Mouse (Mus musculus) forebrain, embryonic 14.5 days (tissue): ENCODE data around the gene P2rx7. TPM values are rescaled to one million over a fixed set of nuclear protein-coding genes. Genes with fewer than 3 reads are reported as not detected.

Source experiments
- ATAC-seq: fragments of 200-750 bp; cut with Nextera tagmentation; 2 replicates; pipeline ENCODE4 v1.8.0; 2017; ENCODE audit warnings: mild to moderate bottlenecking, moderate library complexity
- DNase-seq: peaks from one replicate; pipeline ENCODE4 v3.0.0-alpha.2; 2015; ENCODE audit warnings: low spot score
- H3K27ac ChIP-seq: fragments of 300-500 bp; sonication (generic); 2 replicates; pipeline ENCODE4 v1.5.1; 2014; ENCODE audit warnings: low read depth, mild to moderate bottlenecking, control low read depth, low read length, moderate library complexity
- H3K27me3 ChIP-seq: fragments of 300-500 bp; sonication (generic); replicated peaks from 2 replicates; pipeline ENCODE4 v1.6.1; 2014; ENCODE audit warnings: low read length, control low read depth, mixed read lengths; ENCODE audit not compliant: control insufficient read depth, insufficient read depth
- H3K36me3 ChIP-seq: fragments of 300-500 bp; sonication (generic); 2 replicates; pipeline ENCODE4 v1.6.1; 2014; ENCODE audit warnings: low read length, control low read depth; ENCODE audit not compliant: control insufficient read depth, insufficient read depth
- H3K4me1 ChIP-seq: fragments of 300-500 bp; sonication (generic); 2 replicates; pipeline ENCODE4 v1.6.1; 2014; ENCODE audit warnings: antibody characterized with exemption, low read length, control low read depth; ENCODE audit not compliant: control insufficient read depth, insufficient read depth
- H3K4me2 ChIP-seq: fragments of 300-500 bp; sonication (generic); 2 replicates; pipeline ENCODE4 v1.6.1; 2014; ENCODE audit warnings: mild to moderate bottlenecking, control low read depth, low read length
- H3K4me3 ChIP-seq: fragments of 300-500 bp; sonication (generic); 2 replicates; pipeline ENCODE4 v1.5.1; 2014; ENCODE audit warnings: low read depth, low read length, control low read depth
- H3K9ac ChIP-seq: fragments of 300-500 bp; sonication (generic); 2 replicates; pipeline ENCODE4 v1.6.1; 2014; ENCODE audit warnings: mild to moderate bottlenecking, low read length, control low read depth, moderate library complexity
- H3K9me3 ChIP-seq: fragments of 300-500 bp; sonication (generic); replicated peaks from 2 replicates; pipeline ENCODE4 v1.6.1; 2016; ENCODE audit warnings: low read length, control low read depth, mixed read lengths; ENCODE audit not compliant: control insufficient read depth
- WGBS: fragments of 180-500 bp; shearing (Covaris S2); extraction: QIAGEN DNeasy Blood & Tissue Kit; methylation state at CpG from one replicate; pipeline ENCODE4 v1.1.7; 2014; 5-methylcytosine and 5-hydroxymethylcytosine counted together
- microRNA-seq: library from miRNA; unstranded; fragments of <30 nt; microRNA quantifications from one replicate; pipeline ENCODE4, GENCODE M21; 2016
- polyA plus RNA-seq: library from polyadenylated mRNA; unstranded; fragments of >200 nt; fragmentation: Nextera tagmentation; extraction: Ambion mirVana; gene quantifications from 2 replicates; pipeline ENCODE4 v1.2.1, GENCODE M21; 2014

P2rx7 gene
- polyA plus RNA-seq, 1 experiment from 2014 or later, result 1.5 TPM

- DNase-seq, result no peak
- Histone ChIP-seq H3K27me3 (no peaks in the 10 kb centered on the region), H3K36me3 (peaks cover 22% of the 10 kb centered on the region), H3K27ac (no peak overlapping the region), H3K9ac (no peak overlapping the region), H3K4me1 (no peaks in the 10 kb centered on the region), H3K4me2 (no peak overlapping the region), H3K4me3 (no peak overlapping the region), H3K9me3 (no peaks in the 10 kb centered on the region)
- WGBS, result 78% methylated on average over 16 of the region's 17 CpGs
- no peak for ATAC-seq
Measured at GRCm38 (mm10) chr5:122733881-122734280, 90.2 kb downstream of the P2rx7 start.

- no peak overlapping the region for H3K4me3 ChIP-seq
- ATAC-seq (no peak), DNase-seq (no peak)
- H3K4me2 ChIP-seq, result no peak overlapping the region
- H3K9ac ChIP-seq, result no peak overlapping the region
- no peak overlapping the region for H3K27ac ChIP-seq
- H3K4me1 ChIP-seq, result no peaks in the 10 kb centered on the region
- WGBS, result 93% methylated on average over 7 of the region's 7 CpGs
- peaks cover 19% of the 10 kb centered on the region for H3K36me3 ChIP-seq
- H3K9me3 ChIP-seq, result no peaks in the 10 kb centered on the region
- H3K27me3 ChIP-seq, result no peaks in the 10 kb centered on the region
Measured at GRCm38 (mm10) chr5:122735853-122736252, 92.1 kb downstream of the P2rx7 start.

- H3K4me3 ChIP-seq, result no peak overlapping the region
- H3K36me3 ChIP-seq, result peaks cover 27% of the 10 kb centered on the region
- no peak for ATAC-seq
- H3K27me3 ChIP-seq, result no peaks in the 10 kb centered on the region
- 91% methylated on average over 15 of the region's 15 CpGs for WGBS
- H3K4me2 ChIP-seq, result no peak overlapping the region
- no peak overlapping the region for H3K27ac ChIP-seq
- H3K9me3 ChIP-seq, result no peaks in the 10 kb centered on the region
- DNase-seq, result no peak
- H3K9ac ChIP-seq, result no peak overlapping the region
- no peaks in the 10 kb centered on the region for H3K4me1 ChIP-seq
Measured at GRCm38 (mm10) chr5:122736761-122737160, 93.0 kb downstream of the P2rx7 start.

Small RNA genes within 50 kb of the gene (microRNA-seq; reads per million reads assigned to microRNA genes)
- not detected for gene Mir8115

Other genes with a start within 250 kb of the P2rx7 start
- 33.1 and 37.3 TPM in 2 replicates for gene Anapc7, start 222.2 kb upstream of the P2rx7 start, polyA plus RNA-seq
- gene Atp2a2, start 141.7 kb upstream of the P2rx7 start, polyA plus RNA-seq, result 34.8 and 35.1 TPM in 2 replicates
- 48.9 and 67.6 TPM in 2 replicates for gene Ift81, start 29.4 kb upstream of the P2rx7 start, polyA plus RNA-seq
- 6.6 and 8.6 TPM in 2 replicates for gene P2rx4, start 63.6 kb downstream of the P2rx7 start, polyA plus RNA-seq
- 32.6 and 50.5 TPM in 2 replicates for gene Camkk2, start 135.5 kb downstream of the P2rx7 start, polyA plus RNA-seq
- 484 and 553 TPM in 2 replicates for gene Anapc5, start 177.4 kb downstream of the P2rx7 start, polyA plus RNA-seq
- gene Rnf34, start 206.1 kb downstream of the P2rx7 start, polyA plus RNA-seq, result 48.9 and 54.3 TPM in 2 replicates